Comparison of ENCODE assay signal across 24 mouse cellular contexts in the genomic region with DNA sequence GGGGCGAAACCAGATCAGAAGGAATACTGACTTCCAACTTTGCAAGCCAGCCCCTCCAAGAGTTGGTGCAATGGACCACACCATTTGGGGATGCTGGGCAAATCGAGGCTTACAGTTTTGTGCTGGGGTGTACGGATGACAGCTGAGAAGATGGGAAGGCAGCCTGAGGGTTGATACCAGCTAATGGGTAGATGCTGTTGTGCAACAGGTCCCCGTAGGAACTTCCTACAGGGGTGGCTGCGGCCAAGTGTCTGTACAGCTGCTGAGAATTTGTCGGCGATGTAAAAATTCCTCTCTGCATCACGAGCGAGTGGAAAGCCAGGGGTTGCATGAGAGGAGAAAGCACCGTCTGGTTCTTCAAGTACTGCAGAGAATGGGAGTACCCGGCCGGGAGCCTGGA.
DNase-seq lines count a peak whose midpoint lies in the region; ATAC-seq and TF ChIP-seq lines count a peak whose summit lies in the region.
"Had no signal": no experiment of that assay in that cellular context is flagged by ENCODE, and none has a peak within 500 bp of the region (broad histone marks: within the 10 kb centered on the region; RNA-seq: fewer than 3 reads in every experiment).

No protein-coding gene starts in this region.

- peaks cover 2% of the 10 kb centered on the region for H3K4me1 ChIP-seq in heart, embryonic 10.5 days
- H3K4me1 ChIP-seq in lung, embryonic 16.5 days (replicated peaks; ENCODE audit: control insufficient read depth, insufficient read depth, low read length), result peaks cover 19% of the 10 kb centered on the region
- no peaks in the 10 kb centered on the region for H3K4me1 ChIP-seq in intestine, postnatal 0 days (replicated peaks; ENCODE audit: control insufficient read depth, insufficient read depth, low read length)
- H3K4me1 ChIP-seq: embryonic facial prominence, embryonic 10.5 days; embryonic facial prominence, embryonic 12.5 days; forebrain, embryonic 13.5 days; forebrain, embryonic 15.5 days had no signal

- no peak overlapping the region for H3K9ac ChIP-seq in lung, embryonic 16.5 days (ENCODE audit: low read length)
- H3K9ac ChIP-seq in intestine, postnatal 0 days (ENCODE audit: low read depth, low read length), result no peak overlapping the region
- H3K9ac ChIP-seq: embryonic facial prominence, embryonic 12.5 days; forebrain, embryonic 13.5 days; forebrain, embryonic 15.5 days had no signal

- H3K36me3 ChIP-seq in heart, embryonic 10.5 days, result peaks cover 52% of the 10 kb centered on the region
- peaks cover 47% of the 10 kb centered on the region for H3K36me3 ChIP-seq in lung, embryonic 16.5 days (ENCODE audit: control insufficient read depth, insufficient read depth, low read length)
- peaks cover 53% of the 10 kb centered on the region for H3K36me3 ChIP-seq in intestine, postnatal 0 days (ENCODE audit: control insufficient read depth, insufficient read depth)

- no peak for ATAC-seq in lung, embryonic 16.5 days (ENCODE audit: low read depth)
- 0 out of 2 replicates have a peak, but pooled peaks have one; percentile 27 for ATAC-seq in megakaryocyte progenitor cell, adult 5-6 weeks (replicated peaks; ENCODE audit: poor library complexity)
- no peak for ATAC-seq in intestine, postnatal 0 days
- ATAC-seq: activated CD4-positive, CD25-positive, alpha-beta regulatory T cell, adult 4 months; CD4-positive, CD25-positive, alpha-beta regulatory T cell, adult 4 months; forebrain, embryonic 13.5 days; forebrain, embryonic 15.5 days; Patski had no signal

- WGBS in heart, embryonic 10.5 days, result 90% methylated on average over 12 of the region's 12 CpGs
- 86% methylated on average over 12 of the region's 12 CpGs for WGBS in lung, embryonic 16.5 days
- 95% methylated on average over 12 of the region's 12 CpGs for WGBS in intestine, postnatal 0 days

- no peaks in the 10 kb centered on the region for H3K27me3 ChIP-seq in heart, embryonic 10.5 days (ENCODE audit: insufficient read depth, poor library complexity, severe bottlenecking)
- H3K27me3 ChIP-seq in lung, embryonic 16.5 days (ENCODE audit: control insufficient read depth, insufficient read depth, low read depth, low read length), result no peaks in the 10 kb centered on the region
- no peaks in the 10 kb centered on the region for H3K27me3 ChIP-seq in intestine, postnatal 0 days (replicated peaks; ENCODE audit: control insufficient read depth, insufficient read depth, low read length)
- H3K27me3 ChIP-seq: CH12.LX; embryonic facial prominence, embryonic 12.5 days; forebrain, embryonic 13.5 days; forebrain, embryonic 15.5 days; Patski had no signal

- H3K4me3 ChIP-seq in heart, embryonic 10.5 days, result no peak overlapping the region
- H3K4me3 ChIP-seq in lung, embryonic 16.5 days (ENCODE audit: low read length), result no peak overlapping the region
- H3K4me3 ChIP-seq in intestine, postnatal 0 days (ENCODE audit: low read depth, low read length), result no peak overlapping the region
- H3K4me3 ChIP-seq: embryonic facial prominence, embryonic 10.5 days; embryonic facial prominence, embryonic 12.5 days; forebrain, embryonic 13.5 days; forebrain, embryonic 15.5 days had no signal

- DNase-seq in heart, adult 11 months, result peak; percentile 84
- no peak for DNase-seq in heart, embryonic 10.5 days (ENCODE audit: low spot score)
- DNase-seq in lung, postnatal 14 days, result no peak
- DNase-seq in Muller cell, postnatal 12 days (ENCODE audit: inconsistent ontology term), result no peak
- DNase-seq: adrenal gland, adult 8-10 months; adrenal gland, postnatal 14 days; adrenal gland, postnatal 36 days; B cell, adult 2 months; cerebellum, adult 11-12 months; cerebellum, adult 2 months; cerebellum, adult 9-10 months; cerebellum, postnatal 10 days; cerebellum, postnatal 25 days had no signal

- no peaks in the 10 kb centered on the region for H3K9me3 ChIP-seq in heart, embryonic 10.5 days
- H3K9me3 ChIP-seq in lung, embryonic 16.5 days (ENCODE audit: control insufficient read depth, low read length), result no peaks in the 10 kb centered on the region
- H3K9me3 ChIP-seq in intestine, postnatal 0 days (ENCODE audit: control insufficient read depth), result no peaks in the 10 kb centered on the region
- H3K9me3 ChIP-seq: embryonic facial prominence, embryonic 10.5 days; embryonic facial prominence, embryonic 12.5 days; forebrain, embryonic 13.5 days; forebrain, embryonic 15.5 days had no signal

- no peak overlapping the region for H3K27ac ChIP-seq in heart, embryonic 10.5 days
- H3K27ac ChIP-seq in lung, embryonic 16.5 days (ENCODE audit: low read length), result 0 out of 2 replicates have a peak overlapping the region, but pooled peaks have one; percentile 10
- H3K27ac ChIP-seq in intestine, postnatal 0 days (ENCODE audit: low read depth, low read length), result no peak overlapping the region
- H3K27ac ChIP-seq: embryonic facial prominence, embryonic 10.5 days; embryonic facial prominence, embryonic 12.5 days; forebrain, embryonic 13.5 days; forebrain, embryonic 15.5 days had no signal

- no peak overlapping the region for H3K4me2 ChIP-seq in lung, embryonic 16.5 days (ENCODE audit: low read depth, low read length)
- no peak overlapping the region for H3K4me2 ChIP-seq in intestine, postnatal 0 days (replicated peaks; ENCODE audit: low read depth)
- H3K4me2 ChIP-seq: embryonic facial prominence, embryonic 12.5 days; forebrain, embryonic 13.5 days; forebrain, embryonic 15.5 days had no signal

- no peak for TF ChIP-seq CTCF in intestine, postnatal 0 days (IDR thresholded peaks at IDR 0.05; ENCODE audit: low read depth)
